Mouse (Mus musculus) stomach, embryonic 15.5 days (tissue): Measurements from ENCODE around the gene Map3k11. TPM values are rescaled to one million over a fixed set of nuclear protein-coding genes. Genes with fewer than 3 reads are reported as not detected.
"Not testable (repeated sequence)": the region's sequence is repeated elsewhere in the genome, so short reads cannot be mapped to it uniquely, and the experiment has no call there.

Experiments used
- ATAC-seq: fragments of 200-750 bp; cut with Nextera tagmentation; 2 replicates; pipeline ENCODE4 v1.8.0; 2017; ENCODE audit warnings: low read depth, moderate number of reproducible peaks, moderate TSS enrichment; ENCODE audit not compliant: insufficient read depth, low FRiP score
- H3K27ac ChIP-seq: fragments of 300-500 bp; sonication (generic); 2 replicates; pipeline ENCODE4 v1.5.1; 2015; ENCODE audit warnings: mild to moderate bottlenecking, inconsistent platforms
- H3K27me3 ChIP-seq: fragments of 300-500 bp; sonication (generic); replicated peaks from 2 replicates; pipeline ENCODE4 v1.6.1; 2015; ENCODE audit warnings: inconsistent platforms
- H3K36me3 ChIP-seq: fragments of 300-500 bp; sonication (generic); 2 replicates; pipeline ENCODE4 v1.6.1; 2015; ENCODE audit warnings: inconsistent platforms
- H3K4me1 ChIP-seq: fragments of 300-500 bp; sonication (generic); 2 replicates; pipeline ENCODE4 v1.6.1; 2015; ENCODE audit warnings: inconsistent platforms
- H3K4me2 ChIP-seq: fragments of 300-500 bp; sonication (generic); 2 replicates; pipeline ENCODE4 v1.6.1; 2015; ENCODE audit warnings: mild to moderate bottlenecking, inconsistent platforms
- H3K4me3 ChIP-seq: fragments of 300-500 bp; sonication (generic); replicated peaks from 2 replicates; pipeline ENCODE4 v1.5.1; 2015; ENCODE audit warnings: inconsistent platforms
- H3K9ac ChIP-seq: fragments of 300-500 bp; sonication (generic); 2 replicates; pipeline ENCODE4 v1.6.1; 2015; ENCODE audit warnings: inconsistent platforms
- H3K9me3 ChIP-seq: fragments of 300-500 bp; sonication (generic); 2 replicates; pipeline ENCODE4 v1.6.1; 2016; ENCODE audit warnings: inconsistent platforms
- WGBS: fragments of 180-500 bp; shearing (Covaris S2); methylation state at CpG from one replicate; pipeline ENCODE4 v1.1.7; 2015; 5-methylcytosine and 5-hydroxymethylcytosine counted together
- polyA plus RNA-seq: library from polyadenylated mRNA; unstranded; fragments of >200 nt; fragmentation: Nextera tagmentation; extraction: Ambion mirVana; gene quantifications from 2 replicates; pipeline ENCODE4 v1.2.1, GENCODE M21; 2015

Map3k11 gene
- polyA plus RNA-seq, 1 experiment from 2014 or later = 27.7 TPM

GRCm38 (mm10) chr19:5684985-5685384 lies 3.6 kb upstream of the Map3k11 start:
- 94% methylated on average over 13 of the region's 13 CpGs for WGBS
- no peak for ATAC-seq

DNA sequence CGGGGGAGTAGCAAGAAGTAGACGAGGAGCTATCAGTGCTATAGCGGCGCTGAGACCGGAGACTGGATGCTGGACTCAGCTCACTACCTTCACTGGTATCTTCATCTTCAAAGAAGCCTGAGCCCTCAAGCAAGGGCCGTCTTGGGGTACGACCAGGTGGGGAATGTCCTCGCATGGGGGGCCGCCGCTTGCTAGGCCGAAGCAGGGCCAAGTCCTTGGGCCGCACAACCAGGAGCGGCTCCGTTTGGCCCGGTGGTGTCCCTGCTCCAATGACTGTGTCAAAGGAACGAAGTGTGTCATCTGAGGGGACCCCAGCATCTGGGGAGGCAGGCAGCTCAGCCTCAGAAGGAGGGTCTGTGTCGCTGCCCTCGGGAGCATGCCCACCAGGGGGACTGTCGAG lies 3.1 kb upstream of the Map3k11 start:
- peaks cover 50% of the 10 kb centered on the region for H3K36me3 ChIP-seq
- WGBS = 95% methylated on average over 19 of the region's 19 CpGs

More at GRCm38 (mm10) chr19:5684985-5685384, 3.6 kb upstream of the Map3k11 start:
- H3K27ac ChIP-seq = no peak overlapping the region
- H3K9me3 ChIP-seq = no peaks in the 10 kb centered on the region
- peaks cover 11% of the 10 kb centered on the region for H3K4me1 ChIP-seq
- H3K36me3 ChIP-seq = peaks cover 55% of the 10 kb centered on the region
- no peak overlapping the region for H3K4me3 ChIP-seq
- no peak overlapping the region for H3K9ac ChIP-seq
- H3K4me2 ChIP-seq = no peak overlapping the region
- H3K27me3 ChIP-seq = no peaks in the 10 kb centered on the region

GRCm38 (mm10) chr19:5685861-5686260 lies 2.7 kb upstream of the Map3k11 start:
- 91% methylated on average over 11 of the region's 11 CpGs for WGBS
- peaks cover 20% of the 10 kb centered on the region for H3K4me1 ChIP-seq
- no peaks in the 10 kb centered on the region for H3K27me3 ChIP-seq
- H3K4me2 ChIP-seq = no peak overlapping the region
- no peak overlapping the region for H3K9ac ChIP-seq
- H3K36me3 ChIP-seq = peaks cover 46% of the 10 kb centered on the region
- no peak for ATAC-seq
- H3K27ac ChIP-seq = no peak overlapping the region
- no peak overlapping the region for H3K4me3 ChIP-seq
- no peaks in the 10 kb centered on the region for H3K9me3 ChIP-seq

More for the DNA sequence above, 3.1 kb upstream of the Map3k11 start:
- no peak for ATAC-seq
- Histone ChIP-seq H3K27me3 (no peaks in the 10 kb centered on the region), H3K4me2 (no peak overlapping the region), H3K4me1 (peaks cover 15% of the 10 kb centered on the region), H3K27ac (no peak overlapping the region), H3K9ac (no peak overlapping the region), H3K4me3 (no peak overlapping the region), H3K9me3 (no peaks in the 10 kb centered on the region)

- Histone ChIP-seq H3K9ac (no peak overlapping the region), H3K4me2 (no peak overlapping the region), H3K27ac (no peak overlapping the region), H3K4me1 (peaks cover 25% of the 10 kb centered on the region), H3K27me3 (no peaks in the 10 kb centered on the region), H3K4me3 (no peak overlapping the region), H3K9me3 (no peaks in the 10 kb centered on the region), H3K36me3 (peaks cover 45% of the 10 kb centered on the region)
- 71% methylated on average over 13 of the region's 13 CpGs for WGBS
- ATAC-seq = no peak
Measured at GRCm38 (mm10) chr19:5686437-5686836, 2.1 kb upstream of the Map3k11 start.

GRCm38 (mm10) chr19:5686954-5687353 lies 1.6 kb upstream of the Map3k11 start:
- H3K4me3 ChIP-seq = peak overlapping the region; percentile 97; the same call in 1 of the 2 replicates
- H3K9ac ChIP-seq, H3K4me2 ChIP-seq: not testable (repeated sequence)

DNA sequence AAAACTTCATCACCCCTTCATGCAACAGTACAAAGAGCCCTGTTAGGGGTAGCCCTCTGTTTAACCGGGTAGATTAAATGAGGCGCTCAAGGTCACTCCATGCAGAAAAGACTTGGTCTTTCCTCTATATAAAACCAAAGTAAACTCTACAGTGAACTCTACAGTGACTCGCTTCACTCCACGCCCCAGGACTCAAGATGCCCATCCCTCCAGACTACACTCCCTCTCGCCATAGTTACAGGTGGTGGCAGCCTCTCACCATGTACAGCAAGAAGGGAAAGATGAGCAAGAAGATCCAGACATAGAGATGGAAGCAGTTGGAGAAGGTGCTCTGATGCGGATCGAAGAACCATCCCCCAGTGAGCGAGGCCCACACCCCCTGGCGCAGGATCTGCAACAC lies 804 bp upstream of the Map3k11 start:
- peak overlapping the region; percentile 85 for H3K9ac ChIP-seq
- no peaks in the 10 kb centered on the region for H3K27me3 ChIP-seq
- WGBS = 21% methylated on average over 9 of the region's 9 CpGs
- no peaks in the 10 kb centered on the region for H3K9me3 ChIP-seq
- peaks cover 38% of the 10 kb centered on the region for H3K4me1 ChIP-seq
- ATAC-seq = no peak
- H3K4me2 ChIP-seq = peak overlapping the region; percentile 99
- H3K27ac ChIP-seq = peak overlapping the region; percentile 95
- H3K36me3 ChIP-seq = peaks cover 36% of the 10 kb centered on the region
- H3K4me3 ChIP-seq = peak overlapping the region; percentile 97

More at GRCm38 (mm10) chr19:5686954-5687353, 1.6 kb upstream of the Map3k11 start:
- not testable (repeated sequence) for ATAC-seq, H3K9me3 ChIP-seq, H3K27me3 ChIP-seq, H3K27ac ChIP-seq
- Histone ChIP-seq H3K36me3 (peaks cover 40% of the 10 kb centered on the region), H3K4me1 (peaks cover 31% of the 10 kb centered on the region)
- 91% methylated on average over 12 of the region's 12 CpGs for WGBS

DNA sequence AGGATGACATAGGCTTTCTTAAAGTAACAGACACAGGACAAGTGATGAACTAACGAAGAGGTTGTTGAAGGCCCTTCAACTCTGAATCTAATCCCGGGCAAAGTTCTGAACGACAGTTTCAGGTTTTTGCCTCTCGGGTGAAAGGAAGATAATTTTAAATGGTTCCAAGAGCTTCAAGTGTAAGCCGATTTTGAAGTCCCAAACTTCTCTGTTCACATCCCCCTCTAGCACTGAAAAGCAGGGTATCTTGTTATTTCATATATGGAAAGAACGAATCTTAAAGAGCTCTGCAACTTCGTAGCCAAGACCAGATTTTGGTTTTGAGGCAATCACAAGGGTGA lies 516 bp downstream of the Map3k11 start:
- no peak for ATAC-seq
- H3K4me2 ChIP-seq = peak overlapping the region; percentile 99
- H3K36me3 ChIP-seq = peaks cover 34% of the 10 kb centered on the region
- peak overlapping the region; percentile 95 for H3K27ac ChIP-seq
- H3K27me3 ChIP-seq = no peaks in the 10 kb centered on the region
- under 1% methylated on average over 7 of the region's 7 CpGs for WGBS
- H3K9me3 ChIP-seq = no peaks in the 10 kb centered on the region
- peaks cover 49% of the 10 kb centered on the region for H3K4me1 ChIP-seq
- peak overlapping the region; percentile 70 for H3K9ac ChIP-seq
- H3K4me3 ChIP-seq = peak overlapping the region; percentile 97

DNA sequence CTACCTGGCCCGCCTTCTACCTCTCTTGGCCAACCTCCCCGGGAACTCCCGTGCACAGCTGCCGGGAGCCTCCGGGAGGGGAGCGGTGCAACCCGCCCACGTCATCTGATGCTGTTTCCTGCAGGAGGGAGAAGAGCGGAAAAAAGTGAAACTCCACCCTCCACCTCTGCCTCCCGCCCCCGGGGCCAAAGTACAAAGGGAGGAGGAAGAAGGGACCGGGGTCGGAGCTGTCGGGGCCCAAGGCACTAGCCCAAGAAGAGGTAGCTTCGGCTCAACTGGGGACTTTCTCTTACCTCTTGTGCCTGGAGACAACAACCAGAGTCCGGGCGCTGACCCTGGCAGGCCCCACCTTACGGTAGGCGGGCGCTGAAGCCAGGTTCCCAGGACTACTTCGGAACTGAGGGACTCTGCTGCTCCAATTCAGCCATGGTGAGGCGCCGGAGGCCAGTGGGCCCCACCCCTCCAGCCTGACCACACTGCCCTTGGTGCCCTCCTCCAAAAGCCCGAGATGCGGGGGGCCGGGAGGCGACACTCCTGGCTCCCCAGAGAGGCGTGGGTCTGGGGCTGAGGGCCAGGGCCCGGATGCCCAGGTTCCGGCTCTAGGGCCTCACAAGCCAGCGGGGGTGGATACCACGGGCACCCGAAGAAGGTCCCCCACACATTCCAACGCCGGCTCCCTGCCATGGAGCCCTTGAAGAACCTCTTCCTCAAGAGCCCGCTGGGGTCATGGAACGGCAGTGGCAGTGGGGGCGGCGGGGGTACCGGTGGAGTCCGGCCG lies 1.2 kb downstream of the Map3k11 start:
- Histone ChIP-seq H3K4me1 (peaks cover 51% of the 10 kb centered on the region), H3K9me3 (no peaks in the 10 kb centered on the region), H3K9ac (peak overlapping the region; percentile 70), H3K27me3 (no peaks in the 10 kb centered on the region), H3K27ac (peak overlapping the region; percentile 95), H3K4me2 (peak overlapping the region; percentile 99), H3K36me3 (peaks cover 34% of the 10 kb centered on the region), H3K4me3 (peak overlapping the region; percentile 97)
- ATAC-seq = peak; percentile 77
- WGBS = 4% methylated on average over 42 of the region's 42 CpGs

DNA sequence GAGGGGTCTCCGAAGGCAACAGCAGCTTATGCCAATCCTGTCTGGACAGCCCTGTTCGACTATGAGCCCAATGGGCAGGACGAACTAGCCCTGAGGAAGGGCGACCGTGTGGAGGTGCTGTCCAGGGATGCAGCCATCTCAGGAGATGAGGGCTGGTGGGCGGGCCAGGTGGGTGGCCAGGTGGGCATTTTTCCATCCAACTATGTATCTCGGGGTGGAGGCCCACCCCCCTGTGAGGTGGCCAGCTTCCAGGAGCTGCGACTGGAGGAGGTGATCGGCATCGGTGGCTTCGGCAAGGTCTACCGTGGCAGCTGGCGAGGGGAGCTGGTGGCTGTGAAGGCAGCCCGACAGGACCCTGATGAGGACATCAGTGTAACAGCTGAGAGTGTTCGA lies 1.8 kb downstream of the Map3k11 start:
- Histone ChIP-seq H3K36me3 (peaks cover 34% of the 10 kb centered on the region), H3K4me3 (peak overlapping the region; percentile 97), H3K9ac (peak overlapping the region; percentile 70), H3K27me3 (no peaks in the 10 kb centered on the region), H3K4me2 (peak overlapping the region; percentile 99), H3K4me1 (peaks cover 51% of the 10 kb centered on the region), H3K9me3 (no peaks in the 10 kb centered on the region), H3K27ac (peak overlapping the region; percentile 95)
- ATAC-seq = no peak
- WGBS = 51% methylated on average over 15 of the region's 15 CpGs

DNA sequence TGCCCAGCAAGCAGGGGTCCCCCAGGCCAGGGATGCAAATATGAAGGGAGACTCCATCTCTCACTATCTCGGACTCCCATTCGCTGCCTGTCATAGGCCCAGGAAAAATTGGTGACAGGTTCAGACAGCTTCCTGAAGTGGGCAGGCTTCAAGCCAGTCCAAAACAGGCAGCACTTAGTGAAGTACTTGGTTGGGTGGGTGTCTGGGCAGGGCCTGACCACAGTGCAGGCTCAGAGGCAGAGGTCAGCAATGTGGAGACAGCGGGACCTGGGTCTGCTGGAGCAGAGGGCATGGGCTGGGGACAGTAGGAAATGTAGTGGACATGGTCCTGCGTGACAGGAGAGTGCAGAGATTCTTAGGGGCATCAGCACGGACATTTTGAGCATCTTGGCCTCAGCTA lies 3.1 kb downstream of the Map3k11 start:
- H3K36me3 ChIP-seq = peaks cover 36% of the 10 kb centered on the region

DNA sequence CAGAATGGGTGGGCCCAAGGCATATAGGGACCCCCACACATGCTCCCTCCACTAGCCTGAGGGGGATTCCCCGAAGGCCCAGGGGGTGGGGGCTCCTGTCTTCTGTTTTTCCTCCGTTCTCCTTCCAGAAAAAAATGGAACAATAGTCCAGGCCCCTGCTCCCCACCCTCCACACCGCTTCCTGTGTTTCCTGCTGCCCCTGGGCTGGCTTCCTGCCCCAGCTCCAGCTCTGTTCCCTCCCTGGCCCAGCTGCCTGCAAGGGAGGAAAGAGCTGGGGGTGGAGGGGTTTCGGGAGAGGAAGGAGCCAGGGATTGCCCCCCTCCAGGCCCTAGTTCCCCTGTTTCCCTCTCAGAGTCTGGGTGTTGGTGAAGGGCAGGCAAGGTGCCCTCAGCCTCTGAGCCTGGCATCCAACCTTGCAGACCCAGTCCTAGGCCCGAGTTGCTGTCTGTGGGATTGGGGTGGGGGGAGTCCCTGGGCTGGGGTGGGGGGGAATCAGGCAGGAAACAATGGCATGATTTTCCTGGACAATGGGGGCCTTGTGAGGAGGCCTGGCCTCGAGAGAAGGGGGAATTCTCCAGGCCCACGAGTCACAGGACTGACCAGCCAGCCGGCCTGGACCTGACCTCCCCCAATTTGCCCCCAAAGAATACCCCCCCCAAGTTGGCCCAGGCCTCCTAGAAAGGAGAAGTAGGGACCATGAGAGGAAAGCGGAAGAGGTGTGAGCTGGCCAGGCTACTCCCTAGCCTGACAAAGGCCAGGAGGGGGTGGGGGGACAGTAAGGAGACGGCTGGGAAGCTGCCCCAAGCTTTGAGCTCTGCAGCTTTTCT lies 3.8 kb downstream of the Map3k11 start:
- H3K27ac ChIP-seq = peak overlapping the region; percentile 95
- peaks cover 59% of the 10 kb centered on the region for H3K4me1 ChIP-seq
- 54% methylated on average over 10 of the region's 10 CpGs for WGBS
- no peaks in the 10 kb centered on the region for H3K27me3 ChIP-seq
- ATAC-seq = no peak
- peak overlapping the region; percentile 99 for H3K4me2 ChIP-seq
- H3K9me3 ChIP-seq = no peaks in the 10 kb centered on the region
- peak overlapping the region; percentile 97 for H3K4me3 ChIP-seq
- H3K9ac ChIP-seq = peak overlapping the region; percentile 29; the same call in 1 of the 2 replicates
- peaks cover 43% of the 10 kb centered on the region for H3K36me3 ChIP-seq

More for the DNA sequence above, 3.1 kb downstream of the Map3k11 start:
- peaks cover 62% of the 10 kb centered on the region for H3K4me1 ChIP-seq
- no peaks in the 10 kb centered on the region for H3K9me3 ChIP-seq
- peak overlapping the region; percentile 97 for H3K4me3 ChIP-seq
- H3K9ac ChIP-seq = peak overlapping the region; percentile 70
- no peak for ATAC-seq
- peak overlapping the region; percentile 99 for H3K4me2 ChIP-seq
- H3K27me3 ChIP-seq = no peaks in the 10 kb centered on the region
- peak overlapping the region; percentile 95 for H3K27ac ChIP-seq
- WGBS = 63% methylated on average over 5 of the region's 5 CpGs

- Histone ChIP-seq H3K4me3 (peak overlapping the region; percentile 97), H3K9me3 (no peaks in the 10 kb centered on the region), H3K4me2 (peak overlapping the region; percentile 99), H3K4me1 (peaks cover 52% of the 10 kb centered on the region), H3K9ac (no peak overlapping the region), H3K36me3 (peaks cover 49% of the 10 kb centered on the region), H3K27me3 (no peaks in the 10 kb centered on the region), H3K27ac (peak overlapping the region; percentile 95)
- ATAC-seq = no peak
- WGBS = 65% methylated on average over 10 of the region's 10 CpGs
Measured at GRCm38 (mm10) chr19:5692913-5693396, 4.4 kb downstream of the Map3k11 start.
